Mouse (Mus musculus): ENCODE results near the gene Eml5. TPM values are rescaled to one million over a fixed set of nuclear protein-coding genes. Genes with fewer than 3 reads are reported as not detected.
A peak's percentile ranks its signal among the peaks of the same experiment; 100 is the strongest.

Eml5 gene
- polyA plus RNA-seq (2016; fragmentation: Nextera tagmentation; extraction: Ambion mirVana): 16.1 and 16.8 TPM in 2 replicates

DNA sequence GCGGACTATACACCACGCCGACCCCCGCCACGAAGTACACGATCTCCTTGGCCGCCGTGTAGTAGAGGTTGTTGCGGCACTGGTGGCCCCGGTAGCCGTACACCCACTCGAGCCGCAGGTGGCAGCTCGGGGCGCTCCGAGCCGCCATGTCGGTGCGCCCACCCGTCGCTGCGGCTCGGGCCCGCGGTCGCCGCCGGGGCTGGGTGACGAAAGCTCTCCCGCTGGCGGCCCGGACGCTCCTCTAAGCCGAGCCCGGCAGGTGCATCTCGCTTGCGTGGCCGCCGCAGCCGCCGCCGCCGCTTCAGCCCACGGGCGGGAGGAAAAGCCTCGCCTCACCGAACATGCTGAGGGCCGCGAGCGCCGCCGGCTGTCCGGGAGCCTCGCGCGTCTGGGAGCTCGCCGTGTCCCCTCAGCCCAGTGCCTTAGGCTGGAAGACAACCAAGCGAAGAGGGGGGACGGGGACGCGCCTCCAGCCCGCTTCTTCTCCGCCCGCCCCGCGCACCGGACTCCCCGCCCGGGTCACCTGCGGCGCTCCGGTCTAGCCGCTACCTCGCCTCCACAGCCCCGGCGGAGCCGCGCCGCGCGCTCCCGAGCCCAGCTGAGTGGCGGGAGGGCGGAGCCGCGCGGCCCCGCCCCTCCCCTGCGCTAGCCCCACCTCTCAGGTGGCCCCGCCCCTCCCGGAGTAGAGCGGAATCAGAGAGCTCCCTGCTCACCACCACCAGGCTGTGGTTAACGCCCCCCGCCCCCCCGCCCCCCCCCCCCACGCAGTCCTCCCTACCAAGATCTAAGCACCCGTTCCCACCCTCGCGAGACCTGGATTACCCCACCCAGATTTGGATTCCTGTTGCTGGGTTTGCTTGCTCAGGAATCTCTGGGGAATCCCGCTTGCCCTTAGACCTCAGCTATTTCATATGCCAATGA lies at the start of gene Eml5:
Eml5 (minus strand) TSS at position 604 of the 921 bp plus-strand sequence.
- peak within 1 kb of the TSS; percentile 79 for H3K4me2 ChIP-seq (replicated peaks)
- ATAC-seq (ENCODE audit: low FRiP score, low read depth): peak; percentile 92
- H3K27ac ChIP-seq: peak within 1 kb of the TSS; percentile 62
- peak within 1 kb of the TSS; percentile 77 for H3K9ac ChIP-seq
- H3K9me3 ChIP-seq: no peaks in the 10 kb centered on the region
- under 1% methylated on average over 91 of the region's 101 CpGs for WGBS
- no peaks in the 10 kb centered on the region for H3K27me3 ChIP-seq (replicated peaks)
- peak within 1 kb of the TSS; percentile 87 for H3K4me3 ChIP-seq
- H3K36me3 ChIP-seq: no peaks in the 10 kb centered on the region
- H3K4me1 ChIP-seq: peaks cover 5% of the 10 kb centered on the region; the same call in 1 of the 2 replicates

- H3K27ac ChIP-seq: no peak overlapping the region
- H3K4me2 ChIP-seq (replicated peaks): no peak overlapping the region
- WGBS: 92% methylated on average over 1 of the region's 1 CpGs
- 0 out of 2 replicates have a peak, but pooled peaks cover 6% of the 10 kb centered on the region for H3K9me3 ChIP-seq
- no peaks in the 10 kb centered on the region for H3K36me3 ChIP-seq
- ATAC-seq (ENCODE audit: low FRiP score, low read depth): no peak
- no peak overlapping the region for H3K9ac ChIP-seq
- H3K27me3 ChIP-seq (replicated peaks): no peaks in the 10 kb centered on the region
- no peak overlapping the region for H3K4me3 ChIP-seq
- H3K4me1 ChIP-seq: no peaks in the 10 kb centered on the region
Observed at GRCm38 (mm10) chr12:98932856-98933255, 31.6 kb upstream of the Eml5 start.

DNA sequence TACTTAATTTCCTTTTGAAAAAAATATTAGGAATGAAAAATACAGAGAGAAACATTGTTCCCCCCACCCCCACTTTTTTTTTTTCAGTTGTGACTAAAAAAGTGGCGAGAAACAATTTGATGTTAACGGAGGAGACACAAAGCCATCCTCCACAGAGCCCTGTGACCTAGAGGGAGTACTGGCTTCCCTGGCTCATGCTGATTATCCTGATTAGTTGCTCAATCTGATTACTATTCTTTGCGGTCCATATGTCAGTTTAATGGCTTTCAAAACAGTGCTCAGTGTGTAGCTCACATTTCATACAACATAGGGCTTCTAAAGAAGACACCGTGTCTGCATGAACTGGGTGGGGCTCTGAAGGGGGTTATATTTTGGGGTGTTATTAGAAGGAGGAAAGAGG lies 31.2 kb upstream of the Eml5 start:
- Histone ChIP-seq H3K36me3 (no peaks in the 10 kb centered on the region), H3K27ac (no peak overlapping the region), H3K4me3 (no peak overlapping the region), H3K9ac (no peak overlapping the region), H3K4me2 (replicated peaks) (no peak overlapping the region), H3K4me1 (no peaks in the 10 kb centered on the region), H3K9me3 (0 out of 2 replicates have a peak, but pooled peaks cover 6% of the 10 kb centered on the region), H3K27me3 (replicated peaks) (no peaks in the 10 kb centered on the region)
- 84% methylated on average over 4 of the region's 4 CpGs for WGBS
- ATAC-seq (ENCODE audit: low FRiP score, low read depth): no peak

GRCm38 (mm10) chr12:98931174-98931573 lies 29.9 kb upstream of the Eml5 start:
- no peak for ATAC-seq (ENCODE audit: low FRiP score, low read depth)
- H3K27me3 ChIP-seq (replicated peaks): no peaks in the 10 kb centered on the region
- WGBS: 88% methylated on average over 4 of the region's 4 CpGs
- no peaks in the 10 kb centered on the region for H3K36me3 ChIP-seq
- no peak overlapping the region for H3K9ac ChIP-seq
- H3K4me2 ChIP-seq (replicated peaks): no peak overlapping the region
- H3K4me1 ChIP-seq: no peaks in the 10 kb centered on the region
- H3K27ac ChIP-seq: no peak overlapping the region
- 0 out of 2 replicates have a peak, but pooled peaks cover 6% of the 10 kb centered on the region for H3K9me3 ChIP-seq
- no peak overlapping the region for H3K4me3 ChIP-seq

DNA sequence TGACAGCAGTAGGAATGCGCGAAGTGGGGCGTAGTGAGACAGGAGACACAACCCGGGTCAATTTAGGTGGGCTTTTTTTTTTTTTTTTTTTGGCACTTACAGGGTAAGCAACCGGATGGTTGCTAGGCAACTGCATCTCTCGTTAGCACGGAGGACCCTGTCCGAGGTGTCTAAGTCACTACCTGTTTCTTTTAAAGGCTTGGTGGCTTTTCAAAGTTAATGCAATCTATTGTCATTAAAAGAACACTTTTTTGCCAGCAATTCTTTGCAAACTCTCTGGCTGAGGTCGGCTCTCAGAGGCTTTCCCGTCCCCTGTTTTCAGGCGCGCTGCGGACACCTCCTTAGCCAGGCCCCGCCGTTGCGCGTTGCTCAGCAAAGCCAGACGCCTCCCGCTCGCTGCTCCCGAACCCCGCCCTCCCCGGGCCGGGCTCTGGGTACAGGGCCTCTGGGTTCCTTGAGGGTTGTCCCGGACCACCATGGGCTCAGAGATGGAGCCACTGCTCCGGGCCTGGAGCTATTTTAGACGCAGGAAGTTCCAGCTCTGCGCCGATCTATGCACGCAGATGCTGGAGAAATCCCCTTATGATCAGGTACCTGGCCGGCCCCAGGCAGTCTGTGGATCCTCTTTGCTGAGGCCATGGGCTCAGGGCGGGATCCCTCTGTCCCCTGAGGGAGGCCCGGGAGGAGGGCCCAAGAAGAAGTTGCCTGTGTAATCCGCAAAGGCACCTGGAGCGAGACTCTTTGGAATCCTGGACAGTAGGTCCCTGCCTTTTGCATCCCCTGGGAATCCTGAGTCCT lies 19.1 kb upstream of the Eml5 start, which contains the start of gene Ttc8:
Ttc8 (plus strand) TSS at position 381 of the 798 bp plus-strand sequence.
- Histone ChIP-seq H3K9ac (peak within 1 kb of the TSS; percentile 83), H3K36me3 (no peaks in the 10 kb centered on the region), H3K27me3 (replicated peaks) (no peaks in the 10 kb centered on the region), H3K4me1 (peaks cover 13% of the 10 kb centered on the region; the same call in 1 of the 2 replicates), H3K4me2 (replicated peaks) (peak within 1 kb of the TSS; percentile 79), H3K4me3 (peak within 1 kb of the TSS; percentile 70), H3K9me3 (no peaks in the 10 kb centered on the region), H3K27ac (peak within 1 kb of the TSS; percentile 72)
- peak; percentile 99 for ATAC-seq (ENCODE audit: low FRiP score, low read depth)
- under 1% methylated on average over 35 of the region's 35 CpGs for WGBS

GRCm38 (mm10) chr12:98910096-98910495 lies 8.8 kb upstream of the Eml5 start:
- Histone ChIP-seq H3K4me3 (no peak overlapping the region), H3K27ac (no peak overlapping the region), H3K4me1 (no peaks in the 10 kb centered on the region), H3K36me3 (no peaks in the 10 kb centered on the region), H3K27me3 (replicated peaks) (no peaks in the 10 kb centered on the region), H3K9ac (no peak overlapping the region), H3K9me3 (no peaks in the 10 kb centered on the region), H3K4me2 (replicated peaks) (no peak overlapping the region)
- no peak for ATAC-seq (ENCODE audit: low FRiP score, low read depth)
- WGBS: 71% methylated on average over 9 of the region's 9 CpGs

GRCm38 (mm10) chr12:98905466-98905865 lies 4.2 kb upstream of the Eml5 start:
- no peaks in the 10 kb centered on the region for H3K27me3 ChIP-seq (replicated peaks)
- no peak overlapping the region for H3K4me3 ChIP-seq
- no peak overlapping the region for H3K4me2 ChIP-seq (replicated peaks)
- no peak for ATAC-seq (ENCODE audit: low FRiP score, low read depth)
- H3K36me3 ChIP-seq: no peaks in the 10 kb centered on the region
- H3K4me1 ChIP-seq: no peaks in the 10 kb centered on the region
- H3K9me3 ChIP-seq: no peaks in the 10 kb centered on the region
- H3K27ac ChIP-seq: no peak overlapping the region
- H3K9ac ChIP-seq: no peak overlapping the region
- WGBS: 82% methylated on average over 5 of the region's 5 CpGs

DNA sequence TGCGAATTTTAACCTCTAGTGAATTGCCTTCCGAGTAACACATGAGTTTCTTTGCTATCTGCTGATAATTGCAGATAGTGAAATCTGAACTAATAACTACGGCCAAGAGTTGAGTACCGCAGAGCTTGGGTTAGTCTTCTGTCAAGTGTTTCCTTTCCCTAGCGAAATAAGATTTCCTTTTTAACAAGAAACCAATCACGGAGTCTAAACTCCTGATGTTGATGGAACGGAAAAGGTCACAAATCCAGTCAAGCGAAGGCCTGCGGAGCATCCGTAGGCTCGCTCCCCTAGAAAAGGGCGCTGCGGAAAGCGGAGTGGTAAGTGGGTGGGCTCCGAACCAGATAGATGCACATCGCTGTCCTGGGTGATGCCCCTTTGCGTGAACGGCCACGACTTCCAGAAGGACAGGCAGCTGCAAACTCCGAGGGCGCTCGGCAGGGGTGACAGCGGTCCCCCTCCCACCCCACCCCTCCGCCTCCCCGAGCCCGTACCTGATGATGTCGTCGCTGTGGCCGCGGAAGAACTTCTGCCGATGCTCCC lies 873 bp downstream of the Eml5 start:
- peak overlapping the region; percentile 62; the same call in 1 of the 2 replicates for H3K27ac ChIP-seq
- peak; percentile 51 for ATAC-seq (ENCODE audit: low FRiP score, low read depth)
- WGBS: 2% methylated on average over 31 of the region's 31 CpGs

DNA sequence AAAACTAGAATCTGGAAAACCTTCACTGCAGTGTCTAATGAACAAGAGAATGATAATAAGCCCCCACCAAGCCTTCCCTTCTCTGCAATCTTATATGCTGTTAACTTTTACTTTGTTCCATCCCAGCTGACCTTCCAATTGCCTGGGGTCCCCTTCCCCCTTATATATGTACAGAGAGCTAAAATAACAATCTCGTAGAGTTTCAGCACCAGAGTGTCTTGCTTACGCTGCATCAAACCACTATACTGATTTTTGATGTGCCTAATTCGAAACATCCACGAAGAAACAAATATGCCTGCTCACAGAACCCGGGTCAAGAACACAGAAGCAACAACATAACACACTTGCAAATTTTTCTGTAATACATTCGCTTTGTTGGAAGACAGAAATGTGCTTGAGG lies 1.6 kb downstream of the Eml5 start:
- 67% methylated on average over 6 of the region's 6 CpGs for WGBS
- Histone ChIP-seq H3K4me3 (peak overlapping the region; percentile 87), H3K27me3 (replicated peaks) (no peaks in the 10 kb centered on the region), H3K9ac (no peak overlapping the region), H3K9me3 (no peaks in the 10 kb centered on the region), H3K4me1 (peaks cover 5% of the 10 kb centered on the region; the same call in 1 of the 2 replicates), H3K4me2 (replicated peaks) (peak overlapping the region; percentile 79), H3K27ac (no peak overlapping the region), H3K36me3 (no peaks in the 10 kb centered on the region)
- ATAC-seq (ENCODE audit: low FRiP score, low read depth): no peak

More for the DNA sequence above, 873 bp downstream of the Eml5 start:
- peak overlapping the region; percentile 87 for H3K4me3 ChIP-seq
- no peaks in the 10 kb centered on the region for H3K27me3 ChIP-seq (replicated peaks)
- H3K9me3 ChIP-seq: no peaks in the 10 kb centered on the region
- peak overlapping the region; percentile 79 for H3K4me2 ChIP-seq (replicated peaks)
- peak overlapping the region; percentile 77 for H3K9ac ChIP-seq
- H3K4me1 ChIP-seq: peaks cover 5% of the 10 kb centered on the region; the same call in 1 of the 2 replicates
- no peaks in the 10 kb centered on the region for H3K36me3 ChIP-seq

DNA sequence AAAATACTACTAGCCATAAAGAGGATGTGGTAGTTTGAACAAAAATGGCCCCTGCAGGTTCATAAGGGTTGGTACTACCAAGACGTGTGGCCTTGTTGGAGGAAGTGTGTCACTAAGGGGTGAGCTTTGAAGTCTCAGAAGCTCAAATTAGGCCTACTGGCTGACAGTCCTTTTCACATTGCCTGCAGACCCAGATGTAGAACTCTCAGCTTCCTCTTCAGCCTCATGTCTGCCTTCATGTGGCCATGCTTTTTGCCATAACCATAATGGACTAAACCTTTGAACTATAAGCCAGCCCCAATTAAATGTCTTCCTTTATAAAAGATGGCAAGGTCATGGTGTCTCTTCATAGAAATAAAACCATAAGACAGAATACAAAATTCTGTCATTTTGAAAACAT lies 4.5 kb downstream of the Eml5 start:
- H3K4me1 ChIP-seq: peaks cover 5% of the 10 kb centered on the region; the same call in 1 of the 2 replicates
- no peak overlapping the region for H3K4me3 ChIP-seq
- H3K27me3 ChIP-seq (replicated peaks): no peaks in the 10 kb centered on the region
- H3K27ac ChIP-seq: no peak overlapping the region
- H3K36me3 ChIP-seq: no peaks in the 10 kb centered on the region
- H3K4me2 ChIP-seq (replicated peaks): no peak overlapping the region
- H3K9me3 ChIP-seq: no peaks in the 10 kb centered on the region
- ATAC-seq (ENCODE audit: low FRiP score, low read depth): no peak
- H3K9ac ChIP-seq: no peak overlapping the region
- WGBS: 70% methylated on average over 1 of the region's 1 CpGs

GRCm38 (mm10) chr12:98884515-98884914 lies 16.8 kb downstream of the Eml5 start:
- ATAC-seq (ENCODE audit: low FRiP score, low read depth): no peak

DNA sequence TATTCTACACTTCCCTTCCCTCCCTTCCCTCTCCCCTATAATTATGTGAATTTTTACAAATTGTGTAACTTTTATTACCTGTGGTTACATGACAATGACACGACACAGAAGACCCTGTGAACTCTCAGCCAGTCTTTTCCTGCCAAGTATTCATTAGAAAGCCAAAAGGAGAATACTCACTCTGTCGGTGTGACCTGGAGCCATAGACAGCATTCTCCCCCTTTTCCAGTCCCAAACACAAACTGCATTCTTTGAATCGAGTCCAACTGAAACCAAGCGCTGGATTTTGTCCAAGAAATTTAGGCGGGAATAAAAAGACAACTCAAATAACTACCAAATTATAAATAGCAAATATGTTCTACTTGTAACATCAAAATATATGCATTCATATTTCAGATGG lies 19.5 kb downstream of the Eml5 start:
- Histone ChIP-seq H3K9ac (no peak overlapping the region), H3K27ac (no peak overlapping the region), H3K27me3 (replicated peaks) (no peaks in the 10 kb centered on the region), H3K4me2 (replicated peaks) (no peak overlapping the region), H3K36me3 (no peaks in the 10 kb centered on the region), H3K9me3 (no peaks in the 10 kb centered on the region), H3K4me1 (no peaks in the 10 kb centered on the region), H3K4me3 (no peak overlapping the region)
- ATAC-seq (ENCODE audit: low FRiP score, low read depth): no peak
- 71% methylated on average over 5 of the region's 5 CpGs for WGBS

More at GRCm38 (mm10) chr12:98884515-98884914, 16.8 kb downstream of the Eml5 start:
- H3K27me3 ChIP-seq (replicated peaks): no peaks in the 10 kb centered on the region
- H3K4me3 ChIP-seq: no peak overlapping the region
- no peaks in the 10 kb centered on the region for H3K36me3 ChIP-seq
- H3K27ac ChIP-seq: no peak overlapping the region
- WGBS: 8% methylated on average over 1 of the region's 1 CpGs
- H3K9ac ChIP-seq: no peak overlapping the region
- no peaks in the 10 kb centered on the region for H3K9me3 ChIP-seq
- H3K4me2 ChIP-seq (replicated peaks): no peak overlapping the region
- no peaks in the 10 kb centered on the region for H3K4me1 ChIP-seq

Data from neural tube, embryonic 12.5 days (tissue).